Mouse (Mus musculus): Measurements from ENCODE around the gene Nol6. TPM values are rescaled to one million over a fixed set of nuclear protein-coding genes. Genes with fewer than 3 reads are reported as not detected.

Gene Nol6
- polyA plus RNA-seq, 1 experiment from 2014 or later = 34.5 TPM

DNA sequence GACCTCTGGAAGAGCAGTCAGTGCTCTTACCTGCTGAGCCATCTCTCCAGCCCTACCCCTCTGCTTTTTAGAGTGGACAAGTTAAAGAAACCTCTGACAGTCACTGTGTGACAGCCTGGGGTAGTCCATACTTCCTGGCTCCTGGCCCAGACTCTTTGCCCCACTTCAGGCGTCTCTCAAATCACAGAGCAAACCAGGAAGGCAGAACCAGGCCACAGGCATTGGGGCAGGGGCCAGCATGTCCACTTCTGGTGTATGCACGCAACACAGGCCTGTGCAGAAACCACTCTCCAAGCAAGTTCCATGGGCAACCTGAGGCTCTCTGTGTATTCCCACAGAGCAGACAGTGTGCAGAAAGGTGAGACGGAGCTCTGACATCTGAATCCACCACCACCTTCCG is 59.1 kb downstream of the Nol6 start:
- Histone ChIP-seq H3K27ac (replicated peaks) (no peak overlapping the region), H3K27me3 (replicated peaks; ENCODE audit: low read depth, poor library complexity, severe bottlenecking) (peaks cover 4% of the 10 kb centered on the region; the same call in 1 of the 2 replicates), H3K4me3 (no peak overlapping the region), H3K4me1 (peaks cover 14% of the 10 kb centered on the region; the same call in 1 of the 2 replicates), H3K9me3 (no peaks in the 10 kb centered on the region), H3K36me3 (replicated peaks) (no peaks in the 10 kb centered on the region)
- no peak for DNase-seq (ENCODE audit: low spot score)
- 89% methylated on average over 4 of the region's 4 CpGs for WGBS

Other genes with a start within 250 kb of the Nol6 start
- not detected in 2 replicates for gene Spink4, start 204.4 kb downstream of the Nol6 start, polyA plus RNA-seq (2016; fragmentation: Nextera tagmentation; extraction: Ambion mirVana)
- gene Bag1, start 176.2 kb downstream of the Nol6 start, polyA plus RNA-seq (2016; fragmentation: Nextera tagmentation; extraction: Ambion mirVana) = 210 and 219 TPM in 2 replicates
- 91.0 and 93.4 TPM in 2 replicates for gene Chmp5, start 176.0 kb downstream of the Nol6 start, polyA plus RNA-seq (2016; fragmentation: Nextera tagmentation; extraction: Ambion mirVana)
- 101 and 103 TPM in 2 replicates for gene Nfx1, start 153.5 kb downstream of the Nol6 start, polyA plus RNA-seq (2016; fragmentation: Nextera tagmentation; extraction: Ambion mirVana)
- 0.06 TPM in 1 of 2 replicates, not detected in the other for gene Aqp7, start 76.3 kb downstream of the Nol6 start, polyA plus RNA-seq (2016; fragmentation: Nextera tagmentation; extraction: Ambion mirVana)
- gene Aqp3, start 26.3 kb downstream of the Nol6 start, polyA plus RNA-seq (2016; fragmentation: Nextera tagmentation; extraction: Ambion mirVana) = 2.9 and 4.5 TPM in 2 replicates
- 95.7 and 96.7 TPM in 2 replicates for gene Ube2r2, start 11.3 kb upstream of the Nol6 start, polyA plus RNA-seq (2016; fragmentation: Nextera tagmentation; extraction: Ambion mirVana)
- 95.7 and 101 TPM in 2 replicates for gene Ubap2, start 150.7 kb upstream of the Nol6 start, polyA plus RNA-seq (2016; fragmentation: Nextera tagmentation; extraction: Ambion mirVana)
- 62.0 and 62.6 TPM in 2 replicates for gene Dcaf12, start 190.4 kb upstream of the Nol6 start, polyA plus RNA-seq (2016; fragmentation: Nextera tagmentation; extraction: Ambion mirVana)
- 61.4 and 65.4 TPM in 2 replicates for gene Ubap1, start 224.5 kb upstream of the Nol6 start, polyA plus RNA-seq (2016; fragmentation: Nextera tagmentation; extraction: Ambion mirVana)